Mouse (Mus musculus) myocyte (in vitro differentiated cells): Measurements from ENCODE around the gene Mvp.

ENCODE experiments used
- CEBPB ChIP-seq: IDR thresholded peaks from 2 replicates; pipeline ENCODE4 v1.6.1; 2011; ENCODE audit warnings: mild to moderate bottlenecking, moderate library complexity; ENCODE audit not compliant: poor library complexity, insufficient read depth, severe bottlenecking
- MYOD1 ChIP-seq, 3 experiments: IDR thresholded peaks; one replicate each; pipeline ENCODE4 v1.6.1; 2011; ENCODE audit warnings: control low read depth in 2 of 3, low read depth in 2 of 3, mild to moderate bottlenecking in 2 of 3, moderate library complexity in 1 of 3; ENCODE audit not compliant: insufficient read length in 2 of 3, control insufficient read depth in 1 of 3
- POLR2A ChIP-seq: IDR thresholded peaks from one replicate; pipeline ENCODE4 v1.6.1; 2011; ENCODE audit warnings: low read depth, mild to moderate bottlenecking, control low read depth, moderate library complexity; ENCODE audit not compliant: insufficient read length
- REST ChIP-seq: IDR thresholded peaks from one replicate; pipeline ENCODE4 v1.6.1; 2011; ENCODE audit warnings: mild to moderate bottlenecking, control low read depth, moderate library complexity; ENCODE audit not compliant: insufficient read depth, insufficient read length
- TCF3 ChIP-seq: IDR thresholded peaks from one replicate; pipeline ENCODE4 v1.6.1; 2011; ENCODE audit warnings: low read depth, control low read depth; ENCODE audit not compliant: insufficient read length
- USF1 ChIP-seq: IDR thresholded peaks from one replicate; pipeline ENCODE4 v1.6.1; 2011; ENCODE audit warnings: low read depth, mild to moderate bottlenecking, control low read depth, moderate library complexity

DNA sequence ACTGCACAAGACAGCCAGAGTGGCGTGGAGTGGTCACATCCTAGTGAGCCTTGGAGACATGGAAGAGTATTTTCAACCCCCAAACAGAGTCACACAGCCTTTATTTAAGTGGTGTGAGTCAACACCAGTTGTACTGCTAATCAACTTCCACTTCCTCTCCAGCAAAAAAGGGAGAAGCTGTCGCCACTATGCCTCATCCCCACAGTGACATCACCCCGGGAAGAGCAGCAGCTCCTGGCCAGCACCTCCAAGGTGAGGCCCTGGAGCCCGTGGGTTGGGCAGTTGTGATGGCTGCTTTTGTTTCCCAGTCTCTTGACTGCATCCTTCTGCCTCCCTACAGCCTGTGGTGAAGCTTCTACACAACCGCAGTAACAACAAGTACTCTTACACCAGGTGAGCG lies 73.2 kb downstream of the Mvp start:
- TF ChIP-seq POLR2A, result no peak
- no peak for TF ChIP-seq TCF3
- TF ChIP-seq USF1, result no peak
- TF ChIP-seq CEBPB, result no peak
- no peak for TF ChIP-seq MYOD1 (IDR thresholded peaks at IDR 0.05; ENCODE audit: control insufficient read depth in 1 of 3, insufficient read length in 2 of 3, low read depth in 2 of 3)
- TF ChIP-seq REST, result no peak
